Mouse (Mus musculus): Measurements from ENCODE around the gene Slc22a8. TPM values are rescaled to one million over a fixed set of nuclear protein-coding genes. Genes with fewer than 3 reads are reported as not detected.

The Slc22a8 gene
- polyA plus RNA-seq, 1 experiment from 2014 or later, result 19.2 TPM

DNA sequence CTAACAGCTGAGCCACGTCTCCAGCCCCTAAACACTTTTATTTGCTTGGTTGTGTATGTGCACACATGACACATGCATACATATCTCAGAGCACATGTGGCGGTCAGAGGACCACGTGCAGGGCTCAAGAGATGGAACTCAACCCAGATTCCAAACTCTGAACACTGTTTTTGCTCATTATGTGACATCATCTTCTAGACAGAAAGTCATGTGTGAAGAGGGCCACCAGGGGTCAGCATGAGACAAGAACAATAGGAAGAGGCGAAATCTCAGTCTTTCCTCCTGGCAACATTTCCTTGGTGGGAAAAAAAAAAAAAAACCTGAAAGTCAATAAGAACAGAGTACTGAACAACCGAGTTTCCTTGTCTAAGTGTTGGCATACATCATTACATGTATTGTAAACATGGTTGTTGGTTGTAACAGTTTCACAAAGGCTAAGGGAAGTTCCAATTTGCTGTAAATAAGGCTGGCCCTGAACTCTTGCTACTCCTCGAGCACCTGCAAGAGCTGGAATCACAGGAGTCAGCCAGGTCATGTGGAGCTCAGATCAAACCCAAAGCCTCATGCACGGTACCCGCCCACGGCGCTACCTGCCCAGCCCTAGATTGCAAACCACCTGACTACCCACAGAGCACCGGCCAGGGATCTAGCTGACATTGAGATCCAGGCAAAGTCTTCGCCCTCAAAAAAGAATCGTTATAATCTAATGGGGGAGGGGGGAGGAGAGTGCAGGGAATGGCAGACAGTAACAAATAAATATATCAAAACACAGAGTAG is 23.8 kb upstream of the Slc22a8 start:
- peak; percentile 57 for ATAC-seq (replicated peaks; ENCODE audit: low FRiP score, low read depth)

DNA sequence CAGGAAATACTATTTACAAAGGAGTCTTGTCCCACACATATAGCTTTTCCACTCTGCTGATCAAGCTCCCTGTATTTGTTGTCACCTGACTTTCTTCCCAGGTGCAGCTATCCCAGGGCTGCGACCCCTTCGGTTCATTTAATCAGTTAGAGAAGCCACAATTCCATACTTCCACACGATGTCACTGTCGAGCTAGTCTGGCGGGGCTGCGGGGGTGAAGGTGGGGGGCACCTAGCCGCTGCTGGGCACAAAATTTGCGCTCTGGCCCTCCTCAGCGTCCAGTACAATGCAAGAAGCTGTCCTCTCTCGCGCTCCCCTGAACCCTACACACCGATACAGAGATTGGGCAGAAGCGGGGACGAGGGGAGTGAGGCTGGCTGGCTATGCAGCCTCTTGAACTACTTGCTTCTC is 21.6 kb upstream of the Slc22a8 start:
- H3K36me3 ChIP-seq (ENCODE audit: insufficient read depth, low read length), result no peaks in the 10 kb centered on the region
- H3K9me3 ChIP-seq (replicated peaks; ENCODE audit: low read length), result no peaks in the 10 kb centered on the region
- no peak overlapping the region for H3K27ac ChIP-seq
- no peaks in the 10 kb centered on the region for H3K4me1 ChIP-seq (replicated peaks; ENCODE audit: insufficient read depth, low read length)
- DNase-seq (ENCODE audit: low spot score) (peak; percentile 57), ATAC-seq (replicated peaks; ENCODE audit: low FRiP score, low read depth) (peak; percentile 42)
- H3K4me2 ChIP-seq (ENCODE audit: low read length), result peak overlapping the region; percentile 53
- 7% methylated on average over 14 of the region's 14 CpGs for WGBS
- H3K27me3 ChIP-seq (ENCODE audit: insufficient read depth, low read length), result no peaks in the 10 kb centered on the region
- H3K9ac ChIP-seq (ENCODE audit: low read depth, low read length), result no peak overlapping the region
- TF ChIP-seq CTCF (IDR thresholded peaks at IDR 0.05; ENCODE audit: low read depth), result peak; percentile 75
- H3K4me3 ChIP-seq (replicated peaks; ENCODE audit: low read depth, low read length), result no peak overlapping the region; the same call in 1 of the 2 replicates

More for the DNA sequence above, 23.8 kb upstream of the Slc22a8 start:
- Histone ChIP-seq H3K4me3 (replicated peaks; ENCODE audit: low read depth, low read length) (no peak overlapping the region), H3K9me3 (replicated peaks; ENCODE audit: low read length) (no peaks in the 10 kb centered on the region), H3K27me3 (ENCODE audit: insufficient read depth, low read length) (no peaks in the 10 kb centered on the region), H3K36me3 (ENCODE audit: insufficient read depth, low read length) (no peaks in the 10 kb centered on the region), H3K4me1 (replicated peaks; ENCODE audit: insufficient read depth, low read length) (no peaks in the 10 kb centered on the region), H3K4me2 (ENCODE audit: low read length) (no peak overlapping the region), H3K9ac (ENCODE audit: low read depth, low read length) (no peak overlapping the region), H3K27ac (no peak overlapping the region)
- peak; percentile 76 for TF ChIP-seq CTCF (IDR thresholded peaks at IDR 0.05; ENCODE audit: low read depth)
- peak; percentile 85 for DNase-seq (ENCODE audit: low spot score)
- 46% methylated on average over 13 of the region's 13 CpGs for WGBS

DNA sequence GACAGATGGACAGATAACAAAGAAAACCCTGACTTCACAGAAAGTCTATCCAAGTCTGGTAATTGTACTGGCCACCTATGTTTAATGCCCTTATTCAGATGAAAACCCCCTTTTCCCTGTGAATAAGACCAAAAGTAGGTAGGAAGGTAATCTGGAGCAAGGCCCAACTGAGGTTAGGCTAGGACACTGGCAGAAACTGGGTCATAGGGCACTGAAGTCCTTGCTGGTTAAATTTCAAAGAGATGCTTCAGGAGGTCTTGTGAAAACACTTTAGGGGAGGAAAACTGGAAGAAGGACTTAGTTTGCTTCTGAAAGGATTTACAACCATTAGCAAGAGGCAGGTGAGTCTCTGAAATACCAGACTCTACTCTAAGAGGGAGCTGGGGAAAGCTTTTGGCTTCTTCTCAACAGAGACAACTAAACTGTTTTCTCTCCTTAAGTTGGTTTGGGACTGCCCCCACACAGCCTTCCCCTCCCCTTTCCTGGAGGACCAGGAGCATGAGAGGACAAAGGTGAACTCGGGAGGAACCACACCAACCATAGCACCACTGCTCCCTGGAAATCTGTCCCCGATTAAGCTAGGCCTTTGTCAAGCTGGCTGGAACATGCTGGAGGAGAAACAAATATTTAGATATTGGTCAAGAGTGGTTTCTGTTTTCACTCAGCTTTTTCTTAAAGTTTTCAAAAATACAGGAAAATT is 20.6 kb upstream of the Slc22a8 start:
- no peaks in the 10 kb centered on the region for H3K9me3 ChIP-seq (replicated peaks; ENCODE audit: low read length)
- H3K9ac ChIP-seq (ENCODE audit: low read depth, low read length), result no peak overlapping the region
- H3K4me1 ChIP-seq (replicated peaks; ENCODE audit: insufficient read depth, low read length), result no peaks in the 10 kb centered on the region
- H3K4me3 ChIP-seq (replicated peaks; ENCODE audit: low read depth, low read length), result no peak overlapping the region
- WGBS, result 47% methylated on average over 2 of the region's 2 CpGs
- H3K27ac ChIP-seq, result no peak overlapping the region
- no peaks in the 10 kb centered on the region for H3K36me3 ChIP-seq (ENCODE audit: insufficient read depth, low read length)
- DNase-seq (ENCODE audit: low spot score) (no peak), ATAC-seq (replicated peaks; ENCODE audit: low FRiP score, low read depth) (no peak)
- H3K4me2 ChIP-seq (ENCODE audit: low read length), result no peak overlapping the region
- H3K27me3 ChIP-seq (ENCODE audit: insufficient read depth, low read length), result no peaks in the 10 kb centered on the region
- no peak for TF ChIP-seq CTCF (IDR thresholded peaks at IDR 0.05; ENCODE audit: low read depth)

DNA sequence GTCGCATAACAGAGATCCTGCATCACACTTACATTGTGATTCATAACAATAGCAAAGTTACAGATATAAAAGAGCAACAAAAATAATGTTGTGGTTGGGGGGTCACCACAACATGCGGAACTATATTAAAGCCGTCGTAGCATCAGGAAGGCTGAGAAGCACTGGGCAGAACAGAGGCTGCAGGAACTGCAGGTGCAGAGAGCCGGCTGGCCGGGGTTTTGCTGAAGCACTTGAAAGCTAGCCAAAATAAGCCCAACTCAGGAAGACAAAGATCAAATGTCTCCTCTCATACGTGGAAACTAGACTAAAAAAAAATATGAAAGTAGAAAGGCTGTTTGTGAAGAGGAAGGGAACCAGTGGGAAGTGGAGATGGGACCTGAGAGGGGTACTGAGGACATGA is 19.3 kb upstream of the Slc22a8 start:
- Histone ChIP-seq H3K27me3 (ENCODE audit: insufficient read depth, low read length) (no peaks in the 10 kb centered on the region), H3K9ac (ENCODE audit: low read depth, low read length) (no peak overlapping the region), H3K4me1 (replicated peaks; ENCODE audit: insufficient read depth, low read length) (no peaks in the 10 kb centered on the region), H3K4me3 (replicated peaks; ENCODE audit: low read depth, low read length) (no peak overlapping the region), H3K4me2 (ENCODE audit: low read length) (no peak overlapping the region), H3K36me3 (ENCODE audit: insufficient read depth, low read length) (no peaks in the 10 kb centered on the region), H3K9me3 (replicated peaks; ENCODE audit: low read length) (no peaks in the 10 kb centered on the region), H3K27ac (no peak overlapping the region)
- ATAC-seq (replicated peaks; ENCODE audit: low FRiP score, low read depth) (no peak), DNase-seq (ENCODE audit: low spot score) (peak; percentile 33)
- no peak for TF ChIP-seq CTCF (IDR thresholded peaks at IDR 0.05; ENCODE audit: low read depth)
- WGBS, result 33% methylated on average over 7 of the region's 7 CpGs

DNA sequence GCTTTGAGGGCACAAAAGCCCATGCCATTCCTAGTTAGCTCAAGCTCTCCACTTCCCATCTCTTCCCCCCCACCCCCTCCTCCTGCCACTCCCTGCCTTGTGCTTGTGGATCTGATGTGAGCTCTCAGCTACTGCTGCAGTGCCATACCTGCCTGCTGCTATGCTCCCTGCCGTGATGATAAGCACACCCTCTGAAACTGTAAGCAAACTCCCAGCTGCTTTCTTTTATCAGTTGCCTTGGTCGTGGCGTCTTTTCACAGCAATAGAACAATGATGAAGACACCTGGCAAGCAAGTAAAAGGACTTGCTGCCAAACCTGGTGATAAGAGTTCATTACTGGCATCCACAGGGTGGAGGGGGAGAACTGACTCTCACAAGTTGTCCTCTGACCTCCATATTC is 18.6 kb upstream of the Slc22a8 start:
- Histone ChIP-seq H3K9me3 (replicated peaks; ENCODE audit: low read length) (no peaks in the 10 kb centered on the region), H3K9ac (ENCODE audit: low read depth, low read length) (no peak overlapping the region), H3K27ac (no peak overlapping the region), H3K4me1 (replicated peaks; ENCODE audit: insufficient read depth, low read length) (no peaks in the 10 kb centered on the region), H3K4me3 (replicated peaks; ENCODE audit: low read depth, low read length) (no peak overlapping the region), H3K36me3 (ENCODE audit: insufficient read depth, low read length) (no peaks in the 10 kb centered on the region), H3K4me2 (ENCODE audit: low read length) (no peak overlapping the region), H3K27me3 (ENCODE audit: insufficient read depth, low read length) (no peaks in the 10 kb centered on the region)
- no peak for ATAC-seq (replicated peaks; ENCODE audit: low FRiP score, low read depth)
- 56% methylated on average over 3 of the region's 3 CpGs for WGBS
- no peak for TF ChIP-seq CTCF (IDR thresholded peaks at IDR 0.05; ENCODE audit: low read depth)
- DNase-seq (ENCODE audit: low spot score), result no peak

DNA sequence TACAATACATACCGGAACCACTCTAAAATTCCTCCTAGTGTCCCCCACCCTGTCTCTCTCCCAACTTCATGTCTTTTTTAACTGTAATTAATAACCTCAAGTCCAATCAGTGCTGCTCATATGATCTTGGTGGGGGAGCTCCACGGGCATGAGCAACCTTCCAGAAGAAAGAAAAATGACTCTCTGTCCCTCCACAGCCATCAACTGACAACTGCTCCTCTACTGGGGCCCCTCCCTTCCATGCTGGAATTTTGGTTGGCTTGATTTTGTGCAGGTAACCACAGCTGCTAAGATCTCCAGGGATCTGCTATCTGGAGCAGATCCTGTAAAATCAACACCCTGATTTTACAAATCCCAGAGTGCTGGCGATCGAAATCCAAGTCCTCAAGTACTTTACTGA is 13.6 kb upstream of the Slc22a8 start:
- Histone ChIP-seq H3K27me3 (ENCODE audit: insufficient read depth, low read length) (no peaks in the 10 kb centered on the region), H3K36me3 (ENCODE audit: insufficient read depth, low read length) (no peaks in the 10 kb centered on the region), H3K4me1 (replicated peaks; ENCODE audit: insufficient read depth, low read length) (no peaks in the 10 kb centered on the region), H3K4me3 (replicated peaks; ENCODE audit: low read depth, low read length) (no peak overlapping the region), H3K27ac (no peak overlapping the region), H3K4me2 (ENCODE audit: low read length) (no peak overlapping the region), H3K9ac (ENCODE audit: low read depth, low read length) (no peak overlapping the region), H3K9me3 (replicated peaks; ENCODE audit: low read length) (no peaks in the 10 kb centered on the region)
- DNase-seq (ENCODE audit: low spot score) (no peak), ATAC-seq (replicated peaks; ENCODE audit: low FRiP score, low read depth) (no peak)
- no peak for TF ChIP-seq CTCF (IDR thresholded peaks at IDR 0.05; ENCODE audit: low read depth)
- WGBS, result 78% methylated on average over 4 of the region's 4 CpGs
